Mouse (Mus musculus) liver, postnatal 0 days (tissue): ENCODE results near the gene Catsper4.

ENCODE experiments used
- CTCF ChIP-seq: sonication (generic); IDR thresholded peaks from 2 replicates; pipeline ENCODE4 v1.5.1; 2016; ENCODE audit warnings: antibody characterized with exemption, low read depth
- EP300 ChIP-seq: IDR thresholded peaks from 2 replicates; pipeline ENCODE4 v1.6.1; 2016; ENCODE audit warnings: antibody characterized with exemption, low read depth, mild to moderate bottlenecking

GRCm38 (mm10) chr4:134227194-134227593 lies at the start of gene Catsper4:
- TF ChIP-seq CTCF (peak; percentile 34), EP300 (no peak)
